Mouse (Mus musculus) embryo, embryonic 9.5 days (tissue): ENCODE results near the gene Slc4a5.
"Not testable (repeated sequence)": the region's sequence is repeated elsewhere in the genome, so short reads cannot be mapped to it uniquely, and the experiment has no call there.

Source experiments
- DNase-seq: peaks from one replicate; pipeline ENCODE4 v3.0.0-alpha.2; 2017; ENCODE audit errors: extremely low spot score

Slc4a5 gene

DNA sequence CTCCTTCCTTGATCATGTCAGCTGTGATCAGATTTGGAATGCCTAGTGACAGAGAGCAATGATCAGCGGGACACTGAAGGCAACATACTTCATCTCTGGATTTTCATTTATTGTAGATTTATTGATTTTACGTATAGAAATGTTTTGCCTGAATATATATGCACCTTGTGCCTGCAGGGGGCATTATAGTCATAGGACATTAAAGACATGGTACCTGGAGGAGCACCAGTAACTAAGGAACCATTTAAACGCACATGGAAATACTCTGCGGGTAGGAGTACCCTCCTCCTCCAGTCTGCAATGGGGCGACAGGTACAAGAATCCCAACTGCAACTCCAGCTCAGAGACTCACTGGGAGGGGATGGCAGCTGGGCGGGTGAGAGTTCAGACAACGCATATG is 89.4 kb downstream of the Slc4a5 start:
- DNase-seq = no peak

DNA sequence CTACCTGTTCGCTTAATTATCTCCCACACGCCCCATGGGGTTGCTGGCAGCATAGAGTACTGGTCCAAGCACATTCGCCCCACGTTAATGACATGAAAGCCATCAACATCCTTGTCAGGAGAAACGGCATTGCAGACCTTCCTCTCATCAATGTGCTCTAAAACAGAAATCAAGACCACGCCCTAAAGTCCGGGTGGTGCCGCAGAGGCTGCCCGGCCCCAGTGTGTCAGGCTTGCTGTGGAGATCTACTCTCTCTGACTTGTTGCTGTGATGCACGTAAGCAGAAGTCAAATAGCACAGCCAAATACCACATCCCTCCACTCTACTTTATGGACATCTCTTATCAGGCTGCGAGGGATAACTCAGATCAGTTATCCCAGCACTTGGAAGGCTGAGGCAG is 91.6 kb downstream of the Slc4a5 start:
- no peak for DNase-seq

DNA sequence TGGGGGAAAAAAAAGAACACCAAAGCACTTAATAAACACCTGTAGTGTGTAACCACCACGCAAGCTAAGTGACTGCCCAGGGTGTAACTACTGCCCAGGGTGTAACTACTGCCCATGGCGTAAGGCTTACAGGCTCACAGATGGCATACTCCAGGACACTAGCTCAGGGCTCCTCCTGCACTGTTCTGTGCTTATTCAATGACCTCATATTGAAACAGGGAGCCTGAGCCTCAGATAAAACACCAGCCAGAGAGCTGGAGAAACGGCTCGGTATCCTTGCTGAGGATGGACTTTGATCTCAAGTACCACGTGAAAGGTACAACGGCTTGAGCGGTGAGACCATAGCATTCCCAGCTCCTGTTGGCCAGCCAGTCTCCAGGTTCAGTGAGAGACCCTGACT is 92.4 kb downstream of the Slc4a5 start:
- no peak for DNase-seq

DNA sequence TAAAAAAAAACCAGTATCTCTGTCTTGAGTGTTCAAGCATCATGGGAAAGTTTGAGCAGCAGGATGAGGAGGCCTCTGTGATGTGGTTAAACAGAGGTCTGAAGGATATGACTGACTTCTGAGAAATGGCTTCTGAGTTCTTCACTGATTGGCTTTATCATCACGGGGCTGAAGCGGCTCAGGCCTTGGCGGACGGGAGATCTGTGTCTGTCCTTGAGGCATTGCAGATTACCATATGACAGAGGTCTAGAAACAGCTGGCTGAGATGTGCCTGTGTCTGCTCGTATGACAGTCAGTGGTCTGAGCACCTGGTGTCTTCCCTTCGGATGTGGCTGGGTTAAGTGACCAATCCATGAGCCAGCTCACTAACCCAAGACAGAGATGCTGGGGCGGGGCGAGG is 92.9 kb downstream of the Slc4a5 start:
- DNase-seq = no peak

DNA sequence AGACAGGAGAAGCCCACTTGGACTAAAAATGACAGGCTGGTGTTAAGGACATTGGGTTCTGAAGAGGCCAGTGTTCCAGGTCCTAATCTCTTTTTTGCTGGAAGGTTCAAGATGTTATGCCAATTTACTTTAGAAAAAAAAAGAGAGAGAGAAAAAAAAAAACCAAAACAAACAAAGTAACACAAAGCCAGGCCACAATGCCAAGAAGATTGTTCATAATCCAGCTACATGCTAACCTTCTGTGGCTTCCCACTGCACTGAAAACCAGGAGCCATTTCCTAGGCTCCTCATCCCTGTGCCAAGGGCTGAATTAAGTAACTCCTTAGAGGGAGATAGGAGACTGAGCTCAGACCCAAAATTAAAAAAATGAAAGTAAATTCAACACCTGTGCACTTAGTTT is 95.7 kb downstream of the Slc4a5 start:
- no peak for DNase-seq

DNA sequence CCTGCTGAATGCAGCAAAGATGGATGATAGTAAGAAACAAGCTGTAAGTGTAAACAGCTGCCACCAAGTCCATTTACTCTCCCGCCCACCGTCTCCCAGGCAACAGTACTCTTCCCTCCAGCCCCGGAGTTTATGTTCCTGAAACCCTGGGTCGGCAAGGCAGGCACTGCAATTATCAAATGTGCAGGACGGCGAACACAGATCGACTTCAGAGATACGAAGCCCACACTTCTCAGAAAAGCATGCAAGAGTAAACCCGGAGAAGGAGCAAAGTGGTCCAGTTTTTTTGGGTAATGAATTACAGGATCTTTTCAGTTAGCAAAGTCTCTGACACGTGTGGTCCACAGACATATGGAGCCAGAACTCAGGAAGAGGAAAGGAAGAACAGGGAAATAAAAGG is 96.4 kb downstream of the Slc4a5 start:
- peak; percentile 55 for DNase-seq

DNA sequence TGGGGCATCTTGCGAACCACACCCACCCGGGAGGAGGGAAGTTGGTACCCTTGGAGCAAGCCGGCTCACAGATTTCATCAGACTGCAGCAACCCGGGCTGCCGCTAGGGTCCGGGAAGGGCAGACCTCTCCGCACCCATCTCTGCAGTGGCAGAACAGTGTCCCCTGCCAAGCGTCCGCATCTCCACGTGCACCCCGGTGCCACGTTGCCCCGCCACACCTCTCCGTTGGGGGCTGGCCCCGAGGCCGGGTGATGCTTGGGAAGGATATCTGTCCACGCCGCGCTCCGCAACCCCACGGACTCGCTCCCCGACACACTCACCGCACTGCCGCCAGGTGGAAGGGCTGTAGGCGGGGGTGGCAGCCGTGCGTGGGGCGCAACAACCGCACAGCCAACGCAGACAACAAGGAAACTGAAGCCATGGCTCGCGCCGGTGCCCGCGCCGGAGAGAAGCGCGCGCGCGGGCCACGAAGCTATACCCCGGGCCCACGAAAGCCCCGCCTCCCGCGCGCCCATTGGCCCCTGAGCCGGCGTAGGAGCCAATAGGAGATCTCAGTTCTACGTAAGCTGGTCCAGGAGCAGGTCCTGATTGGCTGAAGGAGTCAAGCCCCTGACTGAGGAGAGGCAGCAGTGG is 97.6 kb downstream of the Slc4a5 start:
- DNase-seq = peak; percentile 87

DNA sequence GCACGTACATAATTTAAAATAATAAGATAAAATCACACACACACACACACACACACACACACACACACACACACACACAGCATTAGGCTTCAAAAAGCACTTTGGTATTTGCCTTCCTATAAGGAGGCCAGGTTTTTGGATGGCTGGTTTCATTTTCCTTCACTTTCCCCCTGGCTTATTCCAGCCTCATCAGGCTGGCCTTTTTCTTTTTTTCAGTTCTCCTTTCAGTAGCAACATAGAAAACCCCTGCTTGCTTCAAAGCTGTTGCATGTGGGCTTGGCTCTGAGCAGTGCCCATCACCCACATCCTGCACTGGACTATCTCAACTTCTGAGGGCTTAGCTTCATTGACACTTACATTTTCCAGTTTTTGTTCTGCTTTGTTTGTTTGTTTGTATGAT is 102.3 kb downstream of the Slc4a5 start:
- DNase-seq = no peak

DNA sequence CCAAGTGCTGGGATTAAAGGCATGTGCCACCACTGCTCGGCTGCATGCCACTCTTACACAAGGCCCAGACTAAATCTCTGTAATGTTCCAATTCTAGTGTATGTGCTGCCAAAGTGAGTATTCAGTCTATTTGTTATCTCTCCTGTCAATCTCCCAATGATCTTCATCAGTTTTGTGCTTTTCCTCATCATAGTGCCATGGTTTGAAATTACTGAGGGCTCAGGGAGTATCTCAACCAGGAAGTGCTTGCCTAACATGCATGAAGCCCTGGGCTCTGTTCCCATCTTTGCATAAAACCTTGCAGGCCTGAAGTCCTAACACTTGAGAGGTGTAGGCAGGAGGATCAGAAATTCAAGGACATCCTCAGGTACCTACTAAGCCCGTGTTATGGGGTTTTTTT is 103.2 kb downstream of the Slc4a5 start:
- no peak for DNase-seq

DNA sequence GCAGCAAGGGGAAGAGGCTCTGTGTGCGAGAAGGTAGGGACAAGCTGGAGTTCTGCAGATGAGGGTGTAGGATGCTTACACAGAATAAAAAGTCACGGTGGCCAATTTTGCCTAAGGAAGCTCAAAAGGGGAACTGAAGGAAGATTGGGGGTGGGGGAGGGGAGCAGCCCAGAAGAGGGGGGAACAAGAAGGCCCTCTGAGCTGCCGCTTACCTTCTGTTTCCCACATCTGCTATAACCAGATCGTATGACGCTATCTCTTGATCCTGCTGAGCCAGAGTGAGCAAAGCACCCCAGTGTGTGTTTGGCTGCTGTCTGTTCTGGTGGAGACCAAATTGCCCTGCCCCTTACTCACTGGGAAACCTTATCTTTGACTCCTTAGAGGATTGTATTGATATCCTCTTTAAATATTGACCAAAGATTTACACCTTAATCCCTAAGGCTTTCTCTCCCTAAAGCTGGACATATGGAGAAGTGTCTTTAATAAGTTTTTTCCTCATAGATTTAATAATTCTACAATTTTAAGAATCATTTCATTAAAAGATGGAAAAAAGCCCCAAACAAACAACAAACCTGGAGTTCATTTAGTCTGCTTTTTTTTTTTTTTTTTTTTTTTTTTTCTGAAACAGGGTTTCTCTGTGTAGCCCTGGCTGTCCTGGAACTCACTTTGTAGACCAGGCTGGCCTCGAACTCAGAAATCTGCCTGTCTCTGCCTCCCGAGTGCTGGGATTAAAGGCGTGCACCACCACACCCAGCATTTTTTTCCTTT is 104.2 kb downstream of the Slc4a5 start:
- no peak for DNase-seq

DNA sequence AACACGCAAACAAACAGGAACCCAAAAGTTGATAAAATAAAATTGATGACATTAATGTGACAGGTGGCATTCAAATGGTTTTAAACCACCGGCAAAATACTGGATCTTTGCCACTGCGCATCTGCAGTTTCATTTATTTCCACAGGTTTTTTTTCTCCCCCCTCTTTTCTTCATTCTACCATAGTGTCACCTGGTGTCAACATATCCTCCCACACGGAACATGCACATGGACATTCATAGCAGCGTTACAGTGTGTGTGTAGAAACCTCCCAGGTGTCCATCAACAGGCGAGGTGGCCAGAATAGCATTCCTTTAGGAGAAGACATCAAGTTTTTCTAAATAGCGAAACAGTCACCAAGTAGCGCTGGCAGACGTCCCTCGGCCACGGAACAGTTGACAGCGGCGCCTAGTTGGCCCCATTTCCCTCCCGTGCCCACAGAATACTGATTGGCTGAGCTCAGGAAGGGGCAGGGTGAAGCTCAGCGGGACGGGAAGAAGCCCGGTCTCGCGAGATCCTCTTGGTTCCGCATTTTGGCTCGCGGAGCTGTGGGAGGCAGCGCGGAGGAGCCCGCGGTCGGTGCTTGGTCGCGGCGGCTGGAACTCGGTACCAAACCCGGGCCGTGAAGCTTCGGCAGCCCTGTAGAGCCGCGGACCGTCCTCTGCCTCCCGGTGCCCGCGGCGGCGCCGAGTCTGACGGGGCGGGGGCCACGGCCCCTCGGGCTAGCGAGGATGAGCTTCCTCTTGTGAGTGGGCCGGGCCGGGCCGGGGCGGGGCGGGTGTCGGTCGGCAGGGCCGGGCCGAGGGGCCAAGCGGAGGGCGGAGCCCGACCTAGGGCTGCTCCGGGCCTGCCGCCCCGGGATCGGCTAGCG is 106.1 kb downstream of the Slc4a5 start, which contains the start of the genes Mthfd2 and Mob1a:
Mthfd2 (minus strand) TSS at position 384 of the 869 bp plus-strand sequence.
Mob1a (plus strand) TSS at position 492 of the 869 bp plus-strand sequence.
- peak; percentile 93 for DNase-seq

DNA sequence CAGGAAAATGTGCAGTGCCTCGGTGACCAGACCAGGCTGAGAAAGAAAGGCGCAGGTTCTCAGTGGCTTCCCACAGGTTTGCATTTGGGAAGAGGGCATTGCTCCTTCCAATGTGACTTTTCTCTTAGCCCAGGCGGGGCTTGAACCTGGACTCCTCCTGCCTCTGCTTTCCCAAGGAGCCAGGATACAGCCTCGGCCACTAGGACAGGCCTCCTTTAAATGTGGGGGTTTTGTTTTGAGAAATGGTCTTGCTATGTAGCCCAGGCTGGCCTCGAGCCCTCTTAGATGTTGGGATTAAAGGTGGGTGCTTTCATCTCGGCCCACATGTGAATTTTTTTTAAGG is 106.7 kb downstream of the Slc4a5 start:
- DNase-seq = no peak

DNA sequence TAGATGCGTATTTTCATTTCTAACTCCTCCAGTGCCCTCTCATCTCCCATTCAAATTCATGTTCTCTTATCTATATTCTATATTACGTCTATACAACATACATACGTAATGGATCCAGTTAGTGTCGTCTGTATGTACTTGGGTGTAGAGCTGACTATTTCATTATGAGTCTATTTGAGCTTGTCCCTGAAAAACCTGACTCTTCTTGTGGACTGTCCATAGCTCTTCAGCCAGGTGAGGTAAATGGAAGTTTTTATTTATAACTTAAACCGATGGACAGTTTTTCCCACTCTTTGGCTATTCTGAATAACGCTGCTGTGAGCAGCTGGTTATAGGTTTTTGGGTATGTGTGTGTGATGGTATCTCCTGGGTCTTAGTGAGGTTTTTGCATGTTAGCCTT is 107.1 kb downstream of the Slc4a5 start:
- DNase-seq = no peak

DNA sequence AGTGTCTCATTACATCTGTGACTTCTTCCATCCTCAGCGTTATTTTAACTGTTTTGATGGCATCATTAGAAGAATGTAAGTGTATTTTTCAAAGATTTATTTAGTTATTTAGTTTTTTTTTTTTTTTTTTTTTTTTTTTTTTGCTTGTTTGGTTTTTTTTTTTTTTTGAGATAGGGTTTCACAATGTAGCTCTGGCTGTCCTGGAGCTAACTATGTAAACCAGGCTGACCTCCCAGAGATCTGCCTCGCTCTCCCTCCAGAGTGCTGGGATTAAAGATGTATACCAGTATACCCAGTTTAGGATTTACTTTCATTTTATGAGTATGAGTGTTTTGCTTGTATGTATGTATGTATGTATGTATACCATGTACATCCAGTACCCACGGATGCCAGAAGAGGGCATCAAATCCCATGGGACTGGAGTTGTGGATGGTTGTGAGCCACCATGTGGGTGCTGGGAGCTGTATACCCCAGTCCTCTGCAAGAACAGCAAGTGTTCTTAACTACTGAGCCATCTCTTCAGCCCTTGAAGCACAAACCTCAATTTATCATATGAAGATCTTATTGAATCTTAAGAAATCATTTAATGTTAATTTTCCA is 108.1 kb downstream of the Slc4a5 start:
- no peak for DNase-seq

DNA sequence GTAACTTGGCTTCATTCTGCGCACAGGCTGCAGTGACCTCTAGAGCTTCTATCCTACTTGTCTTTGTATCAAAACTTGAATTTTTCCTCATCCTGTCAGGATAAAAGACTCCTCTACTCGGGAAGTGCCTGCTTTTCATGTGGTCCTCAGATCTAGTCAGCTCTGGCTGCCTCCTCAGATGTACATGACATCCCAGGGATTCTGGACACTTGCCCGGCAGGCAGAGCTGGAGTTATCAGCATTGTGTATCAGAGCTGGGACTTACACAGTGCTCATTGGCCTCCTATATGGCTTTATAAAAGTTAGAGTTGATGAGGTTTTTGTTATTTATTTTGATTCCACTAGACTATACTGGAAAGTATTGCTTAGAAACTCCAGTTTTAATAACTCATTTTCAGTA is 121.8 kb downstream of the Slc4a5 start:
- no peak for DNase-seq

DNA sequence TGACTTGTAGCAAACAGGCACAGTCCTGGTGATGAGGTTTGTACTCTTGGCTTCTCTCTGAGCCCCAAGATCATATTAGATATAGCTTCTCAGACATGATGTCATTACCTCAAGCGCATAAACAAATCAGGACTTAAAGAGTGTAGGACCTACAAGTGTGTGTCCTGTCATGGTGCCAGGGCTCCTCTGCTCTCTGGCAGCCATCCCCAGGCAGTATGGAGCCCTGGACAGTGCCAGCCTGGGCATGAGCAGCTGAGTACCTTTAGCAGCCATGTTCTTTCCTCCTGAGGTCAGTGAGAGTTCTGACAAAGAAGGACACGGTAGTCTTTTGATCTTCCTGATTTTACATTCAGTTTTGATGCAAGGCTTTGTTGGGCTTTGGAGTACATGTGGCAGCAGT is 123.3 kb downstream of the Slc4a5 start:
- DNase-seq = no peak

DNA sequence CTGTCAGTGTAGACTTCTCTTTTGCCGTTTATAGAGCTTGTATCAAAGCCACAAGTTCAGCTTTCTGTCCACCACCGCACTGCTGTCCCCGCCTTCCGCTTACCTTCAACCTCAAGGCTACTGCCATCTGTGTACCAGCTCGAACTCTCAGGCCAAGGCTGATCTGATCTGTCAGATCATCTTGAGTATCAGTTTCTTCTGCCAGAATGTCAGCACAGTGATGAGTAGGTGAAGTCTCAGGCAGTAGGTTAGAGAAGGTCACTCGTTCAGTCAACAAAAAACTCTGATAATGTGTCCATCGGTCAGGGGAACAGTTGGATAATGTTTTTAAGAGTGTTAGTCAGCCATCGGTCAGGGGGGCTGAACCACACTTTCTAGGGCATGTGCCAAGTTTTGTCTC is 125.7 kb downstream of the Slc4a5 start:
- DNase-seq = not testable (repeated sequence)

DNA sequence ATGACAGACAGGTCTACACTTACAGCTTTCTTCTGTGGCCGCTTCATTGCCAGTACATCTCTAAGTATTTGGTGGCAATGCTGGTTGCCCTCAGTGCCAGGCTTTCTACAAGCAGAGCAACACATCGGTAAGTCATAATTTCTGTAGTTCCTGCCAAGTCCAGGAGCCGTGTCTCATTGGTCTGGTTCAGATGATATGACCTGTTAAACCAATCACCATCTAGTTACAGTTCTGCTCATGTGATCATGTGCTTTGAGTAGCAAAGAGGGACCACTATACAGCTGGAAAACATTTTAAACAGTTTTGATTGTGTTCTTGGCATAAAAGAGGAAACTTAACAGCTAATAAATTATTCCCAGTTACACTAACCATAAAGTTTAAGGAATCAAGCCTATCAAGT is 128.3 kb downstream of the Slc4a5 start:
- no peak for DNase-seq

DNA sequence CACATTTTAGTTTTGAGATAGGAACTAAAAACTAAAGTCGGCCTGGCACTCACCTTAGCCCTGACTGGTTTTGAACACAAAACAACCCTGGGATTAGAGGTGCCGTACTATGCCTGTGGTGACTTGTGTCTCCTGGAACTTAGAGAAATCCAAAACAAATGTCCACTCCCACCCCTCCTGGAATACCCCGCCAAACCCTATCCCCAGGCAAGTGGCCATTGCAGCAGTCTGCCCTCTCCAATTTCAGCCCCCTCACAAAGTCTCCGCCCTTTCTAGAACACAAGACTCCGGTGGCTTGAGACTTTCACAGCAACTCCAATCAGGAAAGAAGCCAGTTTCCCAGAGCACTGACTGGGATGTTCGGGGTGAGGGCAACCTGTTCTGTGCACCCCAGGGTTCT is 129.2 kb downstream of the Slc4a5 start, which contains the start of gene Bola3:
Bola3 (plus strand) TSS at position 275 of the 400 bp plus-strand sequence.
- DNase-seq = no peak

DNA sequence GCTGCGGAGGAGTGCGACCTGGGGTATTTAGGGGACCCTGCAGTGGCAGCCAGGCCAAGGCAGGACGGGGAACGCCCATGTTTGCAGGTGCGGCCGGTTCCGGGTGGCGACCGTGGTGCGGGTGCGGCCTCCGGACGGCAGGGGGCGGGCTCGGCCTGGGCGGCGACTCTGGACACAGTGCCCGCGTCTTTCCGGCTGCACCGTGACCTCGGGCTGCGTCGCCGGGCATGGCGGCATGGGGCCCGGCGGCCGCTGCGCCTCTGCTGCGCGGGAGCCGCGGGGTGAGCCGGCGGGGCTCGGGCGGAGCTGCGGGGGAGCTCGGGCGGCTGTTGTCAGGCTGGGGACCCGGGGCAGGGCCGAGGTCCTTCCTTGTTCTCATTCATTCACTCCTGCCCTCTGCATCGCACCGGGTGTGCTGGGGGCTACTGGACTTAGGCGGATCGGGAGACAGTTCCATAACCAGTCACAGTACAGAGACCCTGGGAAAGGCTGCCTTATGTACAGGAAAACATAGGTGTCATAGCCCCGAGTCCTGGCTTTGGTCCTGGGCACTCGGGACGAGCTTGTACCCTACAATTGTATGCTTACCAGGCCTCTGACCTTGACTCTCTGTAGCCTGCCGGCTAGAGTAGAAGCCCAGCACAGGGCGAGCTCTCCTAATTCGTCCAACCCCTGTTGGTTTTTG is 129.8 kb downstream of the Slc4a5 start:
- peak; percentile 93 for DNase-seq

DNA sequence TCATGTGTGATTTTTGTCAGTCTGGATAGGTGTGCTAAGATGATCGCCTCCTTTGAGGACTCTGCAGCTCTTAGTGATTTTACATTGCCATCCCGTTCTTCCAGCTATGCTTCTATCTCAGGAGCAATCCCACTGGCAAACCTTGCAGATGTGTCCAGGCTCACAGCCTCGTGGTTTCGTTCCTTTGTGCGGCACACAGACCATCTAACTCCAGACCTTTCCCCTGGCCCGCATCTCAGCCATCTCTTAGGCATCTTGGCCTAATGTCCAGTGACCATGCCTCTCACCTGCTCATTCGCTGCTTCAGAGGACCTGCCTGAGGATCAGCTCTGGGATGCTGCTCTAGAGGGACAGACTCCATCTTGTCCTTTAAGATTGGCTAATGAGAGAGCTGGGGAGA is 130.5 kb downstream of the Slc4a5 start:
- no peak for DNase-seq
